Mouse (Mus musculus) Patski (cell line): ENCODE measurements around the gene Npas3. TPM values are rescaled to one million over a fixed set of nuclear protein-coding genes. Genes with fewer than 3 reads are reported as not detected.
A peak's percentile ranks its signal among the peaks of the same experiment; 100 is the strongest.
"Not testable (repeated sequence)": the region's sequence is repeated elsewhere in the genome, so short reads cannot be mapped to it uniquely, and the experiment has no call there.

Experiments
- ATAC-seq: fragments of 100-300 bp; one replicate; pipeline ENCODE4 v1.8.0; 2021
- CTCF ChIA-PET: fragments of 350-600 bp; sonication (Branson Sonifier 250); formaldehyde crosslinking; loops from one replicate; lab custom pipeline; 2022; ENCODE audit warnings: inconsistent platforms; lab: Charles Lee
- POLR2A ChIA-PET: fragments of 350-600 bp; sonication (Branson Sonifier 250); formaldehyde crosslinking; loops from one replicate; lab custom pipeline; 2022; ENCODE audit warnings: antibody characterized with exemption, inconsistent platforms; lab: Charles Lee
- DNase-seq: peaks from one replicate; pipeline ENCODE4 v3.0.0-alpha.2; 2011; ENCODE audit warnings: low read depth, low spot score
- H3K27me3 ChIP-seq: fragments of 371-371 bp; one replicate; pipeline ENCODE4 v1.5.1; 2021
- CTCF ChIP-seq: fragments of 100-300 bp; IDR thresholded peaks from one replicate; pipeline ENCODE4 v1.5.1; 2021
- in situ Hi-C: fragments of 300-500 bp; cut with MboI; formaldehyde crosslinking; loops from 3 replicates; pipeline ENCODE4 v1.11.1; 2018; ENCODE audit warnings: low pct_unique_long_range_greater_than_20kb, mixed read lengths
- polyA plus RNA-seq: library from polyadenylated mRNA; unstranded; gene quantifications from one replicate; pipeline ENCODE4 v1.2.3, GENCODE M21; 2021

Npas3 gene
- polyA plus RNA-seq, 1 experiment from 2014 or later = 0.08 TPM

- no peak for TF ChIP-seq CTCF
- POLR2A ChIA-PET = no interaction called here
- CTCF ChIA-PET = no interaction called here
- ATAC-seq = peak; percentile 19
- H3K27me3 ChIP-seq = peaks cover 40% of the 10 kb centered on the region
- in situ Hi-C loops = no loop called here
- DNase-seq = no peak
These were observed 3.7 kb downstream of the Npas3 start for GRCm38 (mm10) chr12:53252213-53252571.

GRCm38 (mm10) chr12:53252572-53253422 lies 4.3 kb downstream of the Npas3 start:
- peaks cover 34% of the 10 kb centered on the region for H3K27me3 ChIP-seq
- in situ Hi-C loops = no loop called here
- POLR2A ChIA-PET = no interaction called here
- no peak for TF ChIP-seq CTCF
- DNase-seq = no peak
- peak; percentile 60 for ATAC-seq
- CTCF ChIA-PET = no interaction called here

- TF ChIP-seq CTCF = no peak
- in situ Hi-C loops = no loop called here
- ChIA-PET POLR2A (no interaction called here), CTCF (no interaction called here)
- ATAC-seq = no peak
- H3K27me3 ChIP-seq = peaks cover 33% of the 10 kb centered on the region
- no peak for DNase-seq
These were observed 5.1 kb downstream of the Npas3 start for GRCm38 (mm10) chr12:53253461-53254159.

- peaks cover 28% of the 10 kb centered on the region for H3K27me3 ChIP-seq
- no peak for TF ChIP-seq CTCF
- no peak for ATAC-seq
- DNase-seq = no peak
- CTCF ChIA-PET = no interaction called here
- POLR2A ChIA-PET = no interaction called here
- in situ Hi-C loops = no loop called here
These were observed 5.6 kb downstream of the Npas3 start for GRCm38 (mm10) chr12:53254160-53254480.

- in situ Hi-C loops, CTCF ChIA-PET, H3K27me3 ChIP-seq, POLR2A ChIA-PET, ATAC-seq, DNase-seq: not testable (repeated sequence)
These were observed 26.0 kb downstream of the Npas3 start for GRCm38 (mm10) chr12:53274502-53274901.

- DNase-seq (no peak), ATAC-seq (no peak)
- POLR2A ChIA-PET = no interaction called here
- H3K27me3 ChIP-seq = no peaks in the 10 kb centered on the region
- in situ Hi-C loops = no loop called here
- TF ChIP-seq CTCF = no peak
- CTCF ChIA-PET = interaction anchor here (1.2 kb wide), 1 partner anchor 9 kb away, joined by 3 read pairs; no protein-coding TSS in a partner anchor
These were observed 28.9 kb downstream of the Npas3 start for GRCm38 (mm10) chr12:53277393-53277792.

- H3K27me3 ChIP-seq = no peaks in the 10 kb centered on the region
- no peak for DNase-seq
- in situ Hi-C loops = no loop called here
- no peak for ATAC-seq
- no peak for TF ChIP-seq CTCF
- ChIA-PET CTCF (no interaction called here), POLR2A (no interaction called here)
These were observed 41.9 kb downstream of the Npas3 start for GRCm38 (mm10) chr12:53290341-53290740.

GRCm38 (mm10) chr12:53290846-53291245 lies 42.4 kb downstream of the Npas3 start:
- TF ChIP-seq CTCF = no peak
- POLR2A ChIA-PET = interaction anchor here (0.7 kb wide), 1 partner anchor 770 kb away, joined by 4 read pairs; no protein-coding TSS in a partner anchor
- DNase-seq (no peak), ATAC-seq (no peak)
- no peaks in the 10 kb centered on the region for H3K27me3 ChIP-seq
- in situ Hi-C loops = no loop called here
- CTCF ChIA-PET = no interaction called here

GRCm38 (mm10) chr12:53292010-53292409 lies 43.5 kb downstream of the Npas3 start:
- ATAC-seq (no peak), DNase-seq (no peak)
- ChIA-PET POLR2A (no interaction called here), CTCF (interaction anchor here (1.1 kb wide), 1 partner anchor 8 kb away, joined by 3 read pairs; no protein-coding TSS in a partner anchor)
- in situ Hi-C loops = no loop called here
- no peak for TF ChIP-seq CTCF
- H3K27me3 ChIP-seq = no peaks in the 10 kb centered on the region

- ChIA-PET POLR2A (no interaction called here), CTCF (interaction anchor here (1.1 kb wide), 1 partner anchor 9 kb away, joined by 3 read pairs; no protein-coding TSS in a partner anchor)
- TF ChIP-seq CTCF = no peak
- in situ Hi-C loops = no loop called here
- H3K27me3 ChIP-seq = no peaks in the 10 kb centered on the region
- no peak for DNase-seq
- ATAC-seq = no peak
These were observed 44.2 kb downstream of the Npas3 start for GRCm38 (mm10) chr12:53292508-53293300.
